Mouse (Mus musculus) hindbrain, embryonic 15.5 days (tissue): ENCODE measurements around the gene Gstp3. TPM values are rescaled to one million over a fixed set of nuclear protein-coding genes. Genes with fewer than 3 reads are reported as not detected.

Experiments
- ATAC-seq: fragments of 200-750 bp; cut with Nextera tagmentation; 2 replicates; pipeline ENCODE4 v1.8.0; 2017; ENCODE audit warnings: low read depth, moderate number of reproducible peaks, moderate TSS enrichment; ENCODE audit not compliant: low FRiP score
- H3K27ac ChIP-seq: fragments of 300-500 bp; sonication (generic); replicated peaks from 2 replicates; pipeline ENCODE4 v1.5.1; 2015; ENCODE audit warnings: mild to moderate bottlenecking, inconsistent platforms
- H3K27me3 ChIP-seq: fragments of 300-500 bp; sonication (generic); 2 replicates; pipeline ENCODE4 v1.6.1; 2015; ENCODE audit warnings: control low read depth, inconsistent platforms
- H3K36me3 ChIP-seq: fragments of 300-500 bp; sonication (generic); 2 replicates; pipeline ENCODE4 v1.6.1; 2015; ENCODE audit warnings: control low read depth, inconsistent platforms
- H3K4me1 ChIP-seq: fragments of 300-500 bp; sonication (generic); replicated peaks from 2 replicates; pipeline ENCODE4 v1.6.1; 2015; ENCODE audit warnings: control low read depth, inconsistent platforms
- H3K4me2 ChIP-seq: fragments of 300-500 bp; sonication (generic); 2 replicates; pipeline ENCODE4 v1.6.1; 2015; ENCODE audit warnings: moderate library complexity, mild to moderate bottlenecking, inconsistent platforms
- H3K4me3 ChIP-seq: fragments of 300-500 bp; sonication (generic); 2 replicates; pipeline ENCODE4 v1.5.1; 2015; ENCODE audit warnings: mild to moderate bottlenecking, inconsistent platforms
- H3K9ac ChIP-seq: fragments of 300-500 bp; sonication (generic); 2 replicates; pipeline ENCODE4 v1.6.1; 2015; ENCODE audit warnings: inconsistent platforms
- H3K9me3 ChIP-seq: fragments of 300-500 bp; sonication (generic); 2 replicates; pipeline ENCODE4 v1.6.1; 2016; ENCODE audit warnings: control low read depth, inconsistent platforms
- WGBS: fragments of 180-500 bp; shearing (Covaris S2); methylation state at CpG from one replicate; pipeline ENCODE4 v1.1.7; 2015; 5-methylcytosine and 5-hydroxymethylcytosine counted together
- polyA plus RNA-seq: library from polyadenylated mRNA; unstranded; fragments of >200 nt; fragmentation: Nextera tagmentation; extraction: Ambion mirVana; gene quantifications from 2 replicates; pipeline ENCODE4 v1.2.1, GENCODE M21; 2015

Gene Gstp3
- polyA plus RNA-seq: not detected in 2 replicates

DNA sequence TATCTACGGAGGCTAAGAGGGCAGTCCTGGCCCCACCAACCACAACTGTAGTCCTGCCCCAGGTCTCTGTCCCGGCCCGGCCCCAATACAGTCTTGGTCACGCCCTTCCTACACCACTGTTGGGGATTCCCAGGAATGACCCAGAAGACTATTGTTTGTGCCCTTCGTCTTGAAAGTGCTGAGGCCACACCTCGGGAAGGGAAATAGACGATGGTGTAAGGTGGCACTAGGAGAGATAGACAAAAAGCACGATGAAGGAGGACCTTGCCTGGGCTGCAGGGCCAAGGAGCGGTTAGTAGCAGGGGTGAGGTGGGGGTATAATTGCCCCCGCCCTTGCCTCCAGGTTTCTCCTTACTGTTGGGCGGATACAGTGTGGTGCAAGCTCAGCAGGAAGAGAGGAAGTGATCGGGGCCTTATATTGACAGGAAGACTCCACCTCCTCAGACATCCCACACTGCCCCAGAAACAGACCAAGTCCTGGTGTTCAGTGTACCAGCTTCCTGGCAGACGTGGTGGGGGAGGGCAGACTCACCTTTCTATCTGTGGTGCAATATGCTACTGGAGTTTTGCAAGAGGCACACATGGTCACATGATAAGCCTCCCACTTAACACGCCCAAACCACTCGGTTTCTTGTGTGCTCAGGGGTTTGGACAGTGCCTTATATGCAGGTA, at the start of gene Gstp3:
Gene Gstp3 (minus strand): TSS at position 501 of the 672 bp plus-strand sequence.
- Histone ChIP-seq H3K9ac (no peak within 1 kb of the TSS), H3K4me1 (no peaks in the 10 kb centered on the region), H3K36me3 (no peaks in the 10 kb centered on the region), H3K27ac (no peak within 1 kb of the TSS), H3K4me2 (no peak within 1 kb of the TSS), H3K9me3 (no peaks in the 10 kb centered on the region), H3K27me3 (no peaks in the 10 kb centered on the region), H3K4me3 (no peak within 1 kb of the TSS)
- 86% methylated on average over 15 of the region's 15 CpGs for WGBS
- no peak for ATAC-seq

DNA sequence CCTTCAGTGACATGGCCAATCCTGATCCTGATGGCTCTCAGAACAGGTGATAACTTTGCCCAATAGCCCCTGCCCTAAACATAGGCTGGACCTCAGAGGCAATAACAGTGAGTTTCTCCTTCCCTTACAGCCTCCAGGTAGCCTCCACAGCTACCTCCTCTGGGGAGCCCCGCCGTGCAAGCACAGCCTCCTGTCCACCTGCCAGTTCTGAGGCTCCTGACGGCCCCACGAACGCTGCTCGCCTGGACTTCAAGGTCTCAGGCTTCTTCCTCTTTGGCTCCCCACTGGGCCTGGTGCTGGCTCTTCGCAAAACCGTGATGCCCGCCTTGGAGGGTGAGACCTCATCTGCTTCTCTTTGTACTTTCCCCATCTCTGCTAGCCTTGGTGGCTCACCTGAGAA, 49.2 kb upstream of the Gstp3 start:
- Histone ChIP-seq H3K4me1 (no peaks in the 10 kb centered on the region), H3K27ac (no peak overlapping the region), H3K4me2 (no peak overlapping the region), H3K9ac (no peak overlapping the region), H3K36me3 (peaks cover 54% of the 10 kb centered on the region), H3K4me3 (no peak overlapping the region), H3K9me3 (no peaks in the 10 kb centered on the region), H3K27me3 (no peaks in the 10 kb centered on the region)
- no peak for ATAC-seq
- 83% methylated on average over 9 of the region's 9 CpGs for WGBS

DNA sequence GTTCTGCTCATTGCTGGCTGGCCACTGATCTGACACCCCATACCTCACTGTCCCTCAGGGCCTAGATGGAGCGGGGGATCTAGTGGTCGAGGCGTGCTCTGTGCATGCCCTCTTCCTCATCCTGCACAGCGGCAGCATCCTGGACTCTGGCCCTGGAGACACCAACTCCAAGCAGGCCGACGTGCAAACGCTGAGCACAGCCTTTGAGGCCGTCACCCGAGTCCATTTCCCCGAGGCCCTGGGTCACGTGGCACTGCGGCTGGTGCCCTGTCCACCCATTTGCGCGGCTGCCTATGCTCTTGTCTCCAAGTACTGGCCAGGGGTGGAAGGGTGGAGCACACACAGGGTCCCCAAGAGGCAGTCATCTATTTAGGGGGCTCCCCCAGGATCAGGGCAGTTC, 47.3 kb upstream of the Gstp3 start:
- Histone ChIP-seq H3K27me3 (no peaks in the 10 kb centered on the region), H3K4me3 (no peak overlapping the region), H3K27ac (no peak overlapping the region), H3K4me1 (peaks cover 12% of the 10 kb centered on the region), H3K36me3 (peaks cover 40% of the 10 kb centered on the region), H3K9me3 (no peaks in the 10 kb centered on the region), H3K9ac (no peak overlapping the region), H3K4me2 (no peak overlapping the region)
- 90% methylated on average over 14 of the region's 14 CpGs for WGBS
- ATAC-seq: no peak

DNA sequence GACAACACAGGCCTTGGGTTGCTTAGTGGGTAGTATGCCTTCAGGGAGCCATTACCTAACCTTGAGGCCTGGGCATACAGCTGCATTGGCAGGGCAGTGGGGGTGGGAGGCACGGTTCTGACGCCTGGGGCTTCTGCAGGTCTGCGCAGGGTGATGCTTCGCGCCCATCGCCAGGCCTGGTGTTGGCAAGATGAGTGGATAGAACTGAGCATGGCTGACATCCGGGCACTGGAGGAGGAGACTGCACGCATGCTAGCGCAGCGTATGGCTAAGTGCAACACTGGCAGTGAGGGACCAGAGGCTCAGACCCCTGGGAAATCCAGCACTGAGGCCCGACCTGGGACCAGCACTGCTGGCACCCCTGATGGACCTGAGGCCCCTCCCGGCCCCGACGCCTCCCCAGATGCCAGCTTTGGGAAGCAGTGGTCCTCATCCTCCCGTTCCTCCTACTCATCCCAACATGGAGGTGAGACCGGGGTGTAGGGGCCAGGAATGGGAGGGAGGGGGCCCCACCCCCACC, 45.4 kb upstream of the Gstp3 start:
- peaks cover 31% of the 10 kb centered on the region for H3K4me1 ChIP-seq
- no peak overlapping the region for H3K9ac ChIP-seq
- H3K27ac ChIP-seq: no peak overlapping the region
- H3K9me3 ChIP-seq: no peaks in the 10 kb centered on the region
- WGBS: 90% methylated on average over 16 of the region's 16 CpGs
- H3K4me2 ChIP-seq: no peak overlapping the region
- H3K27me3 ChIP-seq: no peaks in the 10 kb centered on the region
- no peak overlapping the region for H3K4me3 ChIP-seq
- peaks cover 31% of the 10 kb centered on the region for H3K36me3 ChIP-seq
- ATAC-seq: no peak

DNA sequence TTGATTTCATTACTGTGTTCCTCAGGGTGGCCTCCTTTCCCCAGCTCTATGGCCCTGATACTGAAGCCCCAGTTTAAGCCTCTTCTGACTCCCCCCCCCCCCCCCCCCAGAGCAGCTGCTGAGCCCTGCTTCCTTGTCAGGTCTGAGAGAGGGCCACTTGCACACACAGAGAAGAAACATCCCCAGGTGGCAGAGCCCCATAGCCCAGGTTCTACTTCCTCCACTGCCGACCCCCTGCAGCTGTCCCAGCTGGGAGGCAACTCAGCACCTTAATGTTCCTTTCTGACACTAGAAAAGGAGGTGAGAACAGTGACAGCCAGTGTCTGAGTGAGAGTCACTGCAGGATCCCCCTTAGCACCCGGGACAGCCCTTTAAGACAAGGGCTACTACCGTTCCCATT, 44.4 kb upstream of the Gstp3 start:
- H3K4me2 ChIP-seq: no peak overlapping the region
- H3K4me1 ChIP-seq: peaks cover 40% of the 10 kb centered on the region
- H3K9ac ChIP-seq: no peak overlapping the region
- 78% methylated on average over 3 of the region's 3 CpGs for WGBS
- no peak overlapping the region for H3K4me3 ChIP-seq
- H3K9me3 ChIP-seq: no peaks in the 10 kb centered on the region
- H3K36me3 ChIP-seq: peaks cover 28% of the 10 kb centered on the region
- H3K27ac ChIP-seq: no peak overlapping the region
- no peaks in the 10 kb centered on the region for H3K27me3 ChIP-seq
- no peak for ATAC-seq

DNA sequence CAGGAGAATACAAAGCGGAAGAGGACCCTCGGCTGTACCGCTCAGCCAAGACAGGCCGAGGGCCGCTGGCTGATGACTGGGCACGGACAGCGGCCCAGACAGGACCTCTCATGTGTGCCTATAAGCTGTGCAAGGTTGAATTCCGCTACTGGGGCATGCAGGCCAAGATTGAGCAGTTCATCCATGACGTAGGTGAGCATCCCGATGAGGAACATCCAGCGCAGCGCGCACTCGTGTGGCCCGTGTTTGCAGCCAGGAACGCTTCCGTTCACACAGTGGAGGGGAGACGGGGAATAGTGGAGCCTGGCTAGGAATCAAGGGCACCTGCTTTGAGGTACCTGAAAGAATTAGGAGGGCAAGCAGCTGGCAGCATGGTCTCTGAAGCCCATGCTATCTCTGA, 43.9 kb upstream of the Gstp3 start:
- Histone ChIP-seq H3K27me3 (no peaks in the 10 kb centered on the region), H3K4me1 (peaks cover 45% of the 10 kb centered on the region), H3K4me3 (no peak overlapping the region), H3K27ac (no peak overlapping the region), H3K4me2 (no peak overlapping the region), H3K36me3 (peaks cover 27% of the 10 kb centered on the region), H3K9me3 (no peaks in the 10 kb centered on the region), H3K9ac (no peak overlapping the region)
- no peak for ATAC-seq
- WGBS: 93% methylated on average over 18 of the region's 18 CpGs

DNA sequence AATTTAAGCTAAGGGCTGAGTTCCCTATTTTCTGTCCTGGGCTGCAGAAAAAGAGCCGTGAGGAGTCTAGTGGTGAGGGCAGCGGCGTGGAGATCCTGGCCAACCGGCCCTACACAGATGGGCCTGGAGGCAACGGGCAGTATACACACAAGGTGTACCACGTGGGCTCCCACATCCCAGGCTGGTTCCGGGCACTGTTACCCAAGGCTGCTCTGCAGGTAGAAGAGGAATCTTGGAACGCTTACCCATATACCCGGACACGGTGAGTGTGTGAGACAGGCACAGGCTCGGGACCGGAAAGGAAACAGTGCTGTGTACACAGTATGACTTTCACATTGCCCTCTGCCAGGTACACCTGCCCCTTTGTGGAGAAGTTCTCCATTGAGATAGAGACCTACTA, 43.3 kb upstream of the Gstp3 start:
- H3K4me2 ChIP-seq: 0 out of 2 replicates have a peak overlapping the region, but pooled peaks have one; percentile 80
- H3K4me1 ChIP-seq: peaks cover 52% of the 10 kb centered on the region
- WGBS: 96% methylated on average over 12 of the region's 12 CpGs
- peaks cover 20% of the 10 kb centered on the region; the same call in 1 of the 2 replicates for H3K36me3 ChIP-seq
- ATAC-seq: no peak
- no peak overlapping the region for H3K9ac ChIP-seq
- H3K27me3 ChIP-seq: no peaks in the 10 kb centered on the region
- H3K4me3 ChIP-seq: no peak overlapping the region
- H3K27ac ChIP-seq: no peak overlapping the region
- no peaks in the 10 kb centered on the region for H3K9me3 ChIP-seq

DNA sequence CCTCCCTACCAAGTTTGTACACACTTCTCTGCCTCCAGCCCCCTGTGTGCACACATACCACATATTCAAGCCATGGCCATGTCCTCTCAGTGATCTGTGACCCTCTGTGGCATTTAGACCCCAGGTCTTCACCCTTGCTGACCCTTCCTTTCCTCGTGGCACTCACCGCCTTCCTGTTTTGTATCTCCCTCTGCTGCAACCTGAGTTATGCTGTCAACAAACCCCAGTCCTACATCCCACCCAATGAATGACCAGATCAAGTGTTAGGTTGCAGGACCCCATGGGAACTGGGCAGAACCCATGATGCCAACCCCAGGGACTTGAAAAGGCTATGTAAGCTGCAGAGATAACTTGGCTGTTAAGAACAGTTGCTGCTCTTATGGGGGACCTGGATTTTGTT, 42.7 kb upstream of the Gstp3 start:
- peak overlapping the region; percentile 68; the same call in 1 of the 2 replicates for H3K9ac ChIP-seq
- H3K4me1 ChIP-seq: peaks cover 56% of the 10 kb centered on the region
- ATAC-seq: no peak

DNA sequence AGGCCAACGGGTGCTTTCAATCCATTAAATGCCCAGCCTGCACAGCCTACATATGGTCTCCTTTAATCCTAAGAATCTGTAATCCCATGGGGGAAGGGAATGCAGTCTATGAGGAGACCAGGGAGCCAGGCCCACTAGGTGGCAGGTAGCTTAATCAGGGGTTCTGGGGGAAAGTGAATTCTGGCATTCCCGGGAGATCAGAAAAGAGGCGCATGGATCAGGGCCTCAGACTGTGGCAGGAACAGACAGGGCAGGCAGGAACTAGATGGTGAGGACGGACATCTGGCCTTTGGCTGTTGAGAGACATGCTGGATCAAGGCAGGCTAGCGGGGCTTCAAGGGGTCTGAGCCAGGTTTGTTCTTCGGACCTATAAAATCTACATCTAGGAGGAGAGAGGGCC, 42.1 kb upstream of the Gstp3 start:
- Histone ChIP-seq H3K4me2 (peak overlapping the region; percentile 80), H3K27me3 (no peaks in the 10 kb centered on the region), H3K27ac (peak overlapping the region; percentile 78), H3K4me3 (peak overlapping the region; percentile 69), H3K36me3 (peaks cover 9% of the 10 kb centered on the region; the same call in 1 of the 2 replicates), H3K4me1 (peaks cover 57% of the 10 kb centered on the region), H3K9ac (peak overlapping the region; percentile 68), H3K9me3 (no peaks in the 10 kb centered on the region)
- no peak for ATAC-seq
- WGBS: 61% methylated on average over 6 of the region's 6 CpGs

More for the DNA sequence above, 42.7 kb upstream of the Gstp3 start:
- peak overlapping the region; percentile 80 for H3K4me2 ChIP-seq
- H3K9me3 ChIP-seq: no peaks in the 10 kb centered on the region
- H3K27ac ChIP-seq: no peak overlapping the region
- H3K4me3 ChIP-seq: peak overlapping the region; percentile 69
- 83% methylated on average over 2 of the region's 2 CpGs for WGBS
- H3K27me3 ChIP-seq: no peaks in the 10 kb centered on the region
- peaks cover 15% of the 10 kb centered on the region; the same call in 1 of the 2 replicates for H3K36me3 ChIP-seq

DNA sequence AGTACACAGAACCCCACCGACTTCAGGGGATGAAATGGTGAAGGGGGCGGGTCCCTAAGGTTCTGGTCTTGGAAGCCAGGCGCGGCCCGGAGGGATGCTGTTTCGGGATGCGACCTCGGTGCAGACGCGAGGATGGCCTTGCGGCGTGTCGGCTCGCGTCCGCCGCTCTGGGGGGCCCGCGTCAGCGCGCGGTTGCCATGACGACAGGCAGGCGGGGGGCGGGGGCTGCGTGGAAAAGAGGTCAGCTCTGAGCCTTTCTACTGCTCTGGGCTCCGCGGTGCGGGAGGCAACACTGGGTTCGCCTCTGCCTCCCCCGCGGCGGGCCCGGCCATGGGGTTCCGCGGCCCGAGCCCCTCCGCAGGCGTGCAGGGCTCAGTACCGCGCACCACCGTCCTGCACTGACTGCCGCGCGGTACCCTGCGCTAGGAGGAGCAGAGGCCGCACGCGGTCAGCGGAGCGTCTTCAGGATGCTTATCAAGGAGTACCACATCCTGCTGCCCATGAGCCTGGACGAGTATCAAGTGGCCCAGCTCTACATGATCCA, 41.4 kb upstream of the Gstp3 start:
- H3K36me3 ChIP-seq: peaks cover 6% of the 10 kb centered on the region; the same call in 1 of the 2 replicates
- peak overlapping the region; percentile 80 for H3K4me2 ChIP-seq
- peaks cover 63% of the 10 kb centered on the region for H3K4me1 ChIP-seq
- peak overlapping the region; percentile 69 for H3K4me3 ChIP-seq
- H3K9ac ChIP-seq: peak overlapping the region; percentile 68
- no peaks in the 10 kb centered on the region for H3K9me3 ChIP-seq
- peak overlapping the region; percentile 78 for H3K27ac ChIP-seq
- ATAC-seq: peak; percentile 12
- under 1% methylated on average over 52 of the region's 52 CpGs for WGBS
- H3K27me3 ChIP-seq: no peaks in the 10 kb centered on the region

DNA sequence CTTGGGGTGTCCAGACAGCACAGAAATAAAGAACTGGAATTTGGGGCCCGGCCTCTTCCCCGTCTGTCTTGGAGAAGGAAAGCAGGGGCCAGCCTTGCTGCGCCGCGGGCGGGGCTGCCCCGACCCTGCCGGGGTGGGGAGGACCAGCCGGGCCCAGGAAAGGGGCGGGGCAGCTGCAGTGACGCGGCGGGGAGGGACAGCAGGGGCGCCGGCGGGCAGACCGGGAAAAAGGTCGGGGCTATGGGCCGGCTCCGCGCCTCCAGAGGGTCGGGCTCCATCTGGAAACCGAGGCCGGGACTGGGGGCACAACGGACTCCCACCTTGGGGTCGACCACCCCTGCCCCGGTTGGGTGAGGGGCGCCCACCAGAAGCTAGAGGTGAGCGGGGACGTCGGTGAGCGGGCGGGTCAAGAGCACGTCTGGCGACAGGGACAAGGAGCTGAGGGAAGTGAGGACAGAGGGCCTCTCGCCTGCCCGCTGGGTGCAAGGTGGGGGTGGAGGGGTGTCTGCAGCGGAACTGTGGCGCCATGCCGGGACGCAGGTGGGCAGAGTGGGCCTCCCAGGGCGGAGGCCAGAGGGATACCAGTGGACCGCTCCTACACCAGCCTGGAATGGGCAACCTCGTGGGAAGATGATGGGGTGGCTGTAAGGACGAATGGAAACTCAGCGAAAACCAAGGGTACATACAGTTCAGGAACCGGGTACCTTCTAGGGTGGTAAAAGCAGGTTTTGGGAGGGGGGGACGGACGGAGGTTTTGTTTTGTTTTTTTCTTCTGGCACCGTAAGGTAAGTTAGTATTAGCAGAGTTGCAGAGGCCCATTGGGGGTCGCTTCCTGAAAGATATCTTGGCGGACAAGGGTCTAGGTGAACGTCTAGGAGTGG, 40.7 kb upstream of the Gstp3 start, which contains the start of gene Pitpnm1:
Gene Pitpnm1 (plus strand): TSS at position 162 of the 881 bp plus-strand sequence.
- Histone ChIP-seq H3K27ac (peak within 1 kb of the TSS; percentile 78), H3K27me3 (no peaks in the 10 kb centered on the region), H3K36me3 (peaks cover 3% of the 10 kb centered on the region; the same call in 1 of the 2 replicates), H3K4me3 (peak within 1 kb of the TSS; percentile 69), H3K9me3 (no peaks in the 10 kb centered on the region), H3K9ac (peak within 1 kb of the TSS; percentile 68), H3K4me1 (peaks cover 65% of the 10 kb centered on the region), H3K4me2 (peak within 1 kb of the TSS; percentile 80)
- no peak for ATAC-seq
- 1% methylated on average over 53 of the region's 53 CpGs for WGBS
